Mouse (Mus musculus) heart, adult 2 months (tissue): ENCODE results near the gene Trip6. TPM values are rescaled to one million over a fixed set of nuclear protein-coding genes. Genes with fewer than 3 reads are reported as not detected.
A peak's percentile ranks its signal among the peaks of the same experiment; 100 is the strongest.

Experiments used
- DNase-seq, 2 experiments: peaks; one replicate each; pipeline ENCODE4 v3.0.0; 2021
- H3K27ac ChIP-seq: fragments of 200-600 bp; 2 replicates; pipeline ENCODE4 v1.8.1; 2022
- H3K27me3 ChIP-seq: fragments of 200-500 bp; 2 replicates; pipeline ENCODE4 v1.6.1; 2012; ENCODE audit warnings: mild to moderate bottlenecking, low read length, inconsistent platforms, mixed read lengths; ENCODE audit not compliant: control insufficient read depth, insufficient read depth
- H3K36me3 ChIP-seq: fragments of 200-500 bp; 2 replicates; pipeline ENCODE4 v1.6.1; 2012; ENCODE audit warnings: low read length, inconsistent platforms; ENCODE audit not compliant: control insufficient read depth, insufficient read depth
- H3K4me1 ChIP-seq: fragments of 200-500 bp; 2 replicates; pipeline ENCODE4 v1.6.1; 2011; ENCODE audit warnings: low read length; ENCODE audit not compliant: control insufficient read depth, insufficient read depth
- H3K4me3 ChIP-seq: fragments of 200-600 bp; 2 replicates; pipeline ENCODE4 v1.8.1; 2022
- H3K79me2 ChIP-seq: fragments of 200-500 bp; replicated peaks from 2 replicates; pipeline ENCODE4 v1.6.1; 2012; ENCODE audit warnings: mild to moderate bottlenecking, inconsistent platforms, low read length, moderate library complexity, mixed read lengths; ENCODE audit not compliant: control insufficient read depth, insufficient read depth
- H3K9ac ChIP-seq: fragments of 200-500 bp; 2 replicates; pipeline ENCODE4 v1.6.1; 2012; ENCODE audit warnings: low read depth, mild to moderate bottlenecking, control low read depth, inconsistent platforms, low read length, mixed read lengths
- CTCF ChIP-seq: fragments of 200-600 bp; IDR thresholded peaks from 2 replicates; pipeline ENCODE4 v1.8.1; 2022; ENCODE audit warnings: antibody characterized with exemption, mild to moderate bottlenecking, moderate library complexity
- EP300 ChIP-seq: fragments of 200-500 bp; IDR thresholded peaks from 2 replicates; pipeline ENCODE4 v1.6.1; 2011; ENCODE audit warnings: low read depth, low read length, control low read depth; ENCODE audit not compliant: insufficient read depth
- POLR2A ChIP-seq: fragments of 200-500 bp; IDR thresholded peaks from 2 replicates; pipeline ENCODE4 v1.6.1; 2011; ENCODE audit warnings: mild to moderate bottlenecking, low read depth, low read length, control low read depth; ENCODE audit not compliant: insufficient read depth
- WGBS: fragments of 180-500 bp; shearing (Covaris S2); methylation state at CpG from one replicate; pipeline ENCODE4 v1.1.7; 2018; 5-methylcytosine and 5-hydroxymethylcytosine counted together
- intact Hi-C: fragments of 180-260 bp; cut with DNase I; formaldehyde crosslinking; loops from one replicate; pipeline ENCODE4 v1.15.1; 2025
- polyA plus RNA-seq: library from polyadenylated mRNA; depleted of rRNA; stranded (reverse); fragments of >200 nt; gene quantifications from 2 replicates; pipeline ENCODE4 v1.2.3, GENCODE M21; 2012
- total RNA-seq, 2 experiments: library from RNA; stranded (reverse); gene quantifications; 2 replicates each; pipeline ENCODE4 v1.2.3; 2021

Gene Trip6
- total and polyA plus RNA-seq, 3 experiments = 12.5 to 24.2 (median 13.6) TPM

- intact Hi-C loops = no loop called here
- H3K4me3 ChIP-seq = no peak overlapping the region
- no peaks in the 10 kb centered on the region; the same call in 1 of the 2 replicates for H3K4me1 ChIP-seq
- DNase-seq = no peak
- H3K27me3 ChIP-seq = no peaks in the 10 kb centered on the region
- H3K79me2 ChIP-seq = no peaks in the 10 kb centered on the region
- no peaks in the 10 kb centered on the region for H3K36me3 ChIP-seq
- H3K27ac ChIP-seq = no peak overlapping the region
- TF ChIP-seq POLR2A (no peak), EP300 (no peak), CTCF (no peak)
- no peak overlapping the region for H3K9ac ChIP-seq
- 44% methylated on average over 7 of the region's 7 CpGs for whole genome bisulfite sequencing
Measured at GRCm38 (mm10) chr5:137299240-137299639, 15.0 kb downstream of the Trip6 start.

GRCm38 (mm10) chr5:137297126-137297525 lies 17.1 kb downstream of the Trip6 start:
- no peaks in the 10 kb centered on the region for H3K27me3 ChIP-seq
- intact Hi-C loops = no loop called here
- no peaks in the 10 kb centered on the region for H3K36me3 ChIP-seq
- no peak overlapping the region for H3K4me3 ChIP-seq
- no peaks in the 10 kb centered on the region for H3K4me1 ChIP-seq
- WGBS = 86% methylated on average over 14 of the region's 14 CpGs
- H3K27ac ChIP-seq = no peak overlapping the region
- DNase-seq = no peak
- no peak for TF ChIP-seq CTCF
- TF ChIP-seq POLR2A = no peak
- TF ChIP-seq EP300 = no peak
- H3K79me2 ChIP-seq = no peaks in the 10 kb centered on the region
- no peak overlapping the region for H3K9ac ChIP-seq

- no peaks in the 10 kb centered on the region for H3K4me1 ChIP-seq
- TF ChIP-seq POLR2A (no peak), EP300 (no peak), CTCF (no peak)
- intact Hi-C loops = loop anchor here (1.0 kb wide), 1 partner anchor 12 kb away; the partner anchor contains the start of gene Srrt
- WGBS = 91% methylated on average over 15 of the region's 15 CpGs
- H3K4me3 ChIP-seq = no peak overlapping the region
- no peak for DNase-seq
- H3K9ac ChIP-seq = no peak overlapping the region
- H3K27me3 ChIP-seq = no peaks in the 10 kb centered on the region
- no peaks in the 10 kb centered on the region for H3K79me2 ChIP-seq
- no peaks in the 10 kb centered on the region for H3K36me3 ChIP-seq
- H3K27ac ChIP-seq = no peak overlapping the region
Measured at GRCm38 (mm10) chr5:137295712-137296111, 18.5 kb downstream of the Trip6 start.

GRCm38 (mm10) chr5:137295296-137295695 lies 18.9 kb downstream of the Trip6 start:
- H3K9ac ChIP-seq = no peak overlapping the region
- WGBS = 77% methylated on average over 9 of the region's 9 CpGs
- no peaks in the 10 kb centered on the region for H3K4me1 ChIP-seq
- H3K36me3 ChIP-seq = no peaks in the 10 kb centered on the region
- H3K27me3 ChIP-seq = no peaks in the 10 kb centered on the region
- no peak for DNase-seq
- TF ChIP-seq EP300 = no peak
- no peak for TF ChIP-seq POLR2A
- no peak for TF ChIP-seq CTCF
- H3K4me3 ChIP-seq = no peak overlapping the region
- no peaks in the 10 kb centered on the region for H3K79me2 ChIP-seq
- intact Hi-C loops = loop anchor here (1.0 kb wide), 1 partner anchor 12 kb away; the partner anchor contains the start of gene Srrt
- no peak overlapping the region for H3K27ac ChIP-seq

- no peaks in the 10 kb centered on the region for H3K79me2 ChIP-seq
- intact Hi-C loops = loop anchor here (1.0 kb wide), 1 partner anchor 13 kb away; the partner anchor contains the start of gene Srrt
- H3K9ac ChIP-seq = peak overlapping the region; percentile 79
- H3K4me3 ChIP-seq = peak overlapping the region; percentile 65
- H3K4me1 ChIP-seq = no peaks in the 10 kb centered on the region
- WGBS = 12% methylated on average over 18 of the region's 18 CpGs
- TF ChIP-seq POLR2A (no peak), EP300 (no peak), CTCF (no peak)
- H3K27me3 ChIP-seq = no peaks in the 10 kb centered on the region
- H3K27ac ChIP-seq = peak overlapping the region; percentile 83
- H3K36me3 ChIP-seq = no peaks in the 10 kb centered on the region
- DNase-seq = no peak
Measured at GRCm38 (mm10) chr5:137294744-137295093, 19.5 kb downstream of the Trip6 start.

GRCm38 (mm10) chr5:137293839-137294743 lies 20.1 kb downstream of the Trip6 start, which contains the start of gene Ufsp1:
Gene Ufsp1, plus strand, starts transcription at chr5:137294629.
- Histone ChIP-seq H3K9ac (peak within 1 kb of the TSS; percentile 79), H3K36me3 (no peaks in the 10 kb centered on the region), H3K79me2 (no peaks in the 10 kb centered on the region), H3K4me3 (peak within 1 kb of the TSS; percentile 65), H3K4me1 (no peaks in the 10 kb centered on the region), H3K27me3 (no peaks in the 10 kb centered on the region), H3K27ac (peak within 1 kb of the TSS; percentile 83)
- TF ChIP-seq CTCF (peak; percentile 33), EP300 (no peak; the same call in 1 of the 2 replicates), POLR2A (peak; percentile 86)
- DNase-seq = peak; percentile 96
- WGBS = under 1% methylated on average over 52 of the region's 52 CpGs
- intact Hi-C loops = loop anchor here (2.0 kb wide), 2 partner anchors 17 to 87 kb away; no protein-coding TSS in a partner anchor
